Mouse (Mus musculus): ENCODE measurements around the gene Ptpdc1.
A peak's percentile ranks its signal among the peaks of the same experiment; 100 is the strongest.

Ptpdc1 gene

DNA sequence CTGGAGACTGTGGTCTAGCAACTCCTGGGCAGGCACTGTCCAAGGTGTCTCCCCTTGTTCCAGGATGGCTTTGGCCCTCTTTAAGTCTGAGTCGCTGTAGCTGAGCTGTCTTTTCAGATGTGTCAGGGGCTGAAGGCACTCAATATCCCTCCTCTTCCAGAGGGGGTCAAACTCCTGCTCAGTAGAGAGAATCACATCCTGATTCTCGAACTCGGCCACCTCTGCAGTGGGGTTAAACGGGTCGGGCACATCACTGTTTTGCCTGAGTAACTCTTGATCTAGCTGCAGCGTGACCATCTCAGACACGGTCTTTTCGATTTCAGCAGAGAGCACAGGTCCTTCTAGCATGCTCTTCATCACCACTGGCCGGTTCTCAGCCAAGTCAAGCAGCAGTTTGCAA is 39.0 kb downstream of the Ptpdc1 start:
- no peak for DNase-seq (ENCODE audit: low read depth, low spot score)

GRCm38 (mm10) chr13:48585786-48586185 is 39.7 kb downstream of the Ptpdc1 start:
- DNase-seq (ENCODE audit: low read depth, low spot score): no peak

- no peak for DNase-seq (ENCODE audit: low read depth, low spot score)
Measured at GRCm38 (mm10) chr13:48582688-48583379, 42.6 kb downstream of the Ptpdc1 start.

GRCm38 (mm10) chr13:48578616-48579015 is 46.8 kb downstream of the Ptpdc1 start:
- no peak for DNase-seq (ENCODE audit: low read depth, low spot score)

DNA sequence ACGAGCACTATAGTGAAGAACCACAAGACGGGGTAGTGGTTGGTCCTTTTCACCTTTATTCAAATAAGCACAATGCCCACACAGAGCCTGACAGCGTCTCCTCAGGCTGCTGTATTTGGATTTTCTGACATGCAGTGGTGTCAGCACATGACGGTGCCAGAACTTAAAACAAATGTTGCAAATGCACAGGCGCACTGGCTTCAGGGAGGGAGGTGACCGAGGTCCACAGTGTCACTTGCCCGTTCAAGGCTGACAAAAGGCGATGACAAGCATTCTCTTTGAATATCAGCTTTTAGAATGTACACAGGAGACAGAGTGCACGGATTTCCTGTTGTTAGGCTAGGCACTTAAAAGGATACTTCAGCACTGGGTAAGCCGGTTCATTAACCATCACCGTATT is 47.6 kb downstream of the Ptpdc1 start:
- DNase-seq (ENCODE audit: low read depth, low spot score): no peak

DNA sequence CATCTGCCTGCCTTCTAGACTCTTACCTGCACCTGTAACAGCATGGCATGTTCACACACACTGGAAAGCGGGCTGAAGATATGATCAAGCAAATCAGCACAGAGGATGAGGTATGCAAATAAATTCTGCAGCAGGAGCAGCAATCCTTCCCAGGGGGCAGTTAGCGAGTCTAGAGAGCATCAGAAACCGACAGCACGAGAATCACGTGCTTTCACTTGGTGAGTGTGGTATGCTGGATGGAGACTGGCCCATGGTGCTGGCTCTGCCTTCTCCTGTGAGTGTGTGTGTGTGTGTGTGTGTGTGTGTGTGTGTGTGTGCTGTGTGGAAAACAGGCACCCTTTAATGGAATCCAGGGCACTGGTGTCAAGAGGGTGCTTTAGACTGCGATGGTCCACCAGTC is 48.5 kb downstream of the Ptpdc1 start:
- no peak for DNase-seq (ENCODE audit: low read depth, low spot score)

DNA sequence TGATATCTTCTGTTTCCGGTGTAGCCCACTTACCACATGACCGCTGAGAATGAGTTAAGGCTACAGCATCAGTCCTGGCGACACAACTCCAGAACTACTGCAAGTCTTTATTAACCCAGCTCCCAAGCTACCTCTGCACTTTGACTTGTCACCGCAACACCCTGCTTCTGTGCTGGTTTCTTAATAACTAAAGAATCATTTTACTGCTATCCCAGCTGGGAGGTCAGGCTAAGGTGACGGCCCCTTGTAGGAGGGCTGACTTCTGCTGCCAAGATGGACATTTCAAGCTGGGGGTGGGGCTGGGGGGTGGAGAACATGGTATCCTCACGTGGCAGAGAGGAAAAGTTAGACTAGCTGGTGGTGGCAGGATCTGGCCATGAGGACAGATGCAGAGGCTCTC is 50.7 kb downstream of the Ptpdc1 start:
- no peak for DNase-seq (ENCODE audit: low read depth, low spot score)

DNA sequence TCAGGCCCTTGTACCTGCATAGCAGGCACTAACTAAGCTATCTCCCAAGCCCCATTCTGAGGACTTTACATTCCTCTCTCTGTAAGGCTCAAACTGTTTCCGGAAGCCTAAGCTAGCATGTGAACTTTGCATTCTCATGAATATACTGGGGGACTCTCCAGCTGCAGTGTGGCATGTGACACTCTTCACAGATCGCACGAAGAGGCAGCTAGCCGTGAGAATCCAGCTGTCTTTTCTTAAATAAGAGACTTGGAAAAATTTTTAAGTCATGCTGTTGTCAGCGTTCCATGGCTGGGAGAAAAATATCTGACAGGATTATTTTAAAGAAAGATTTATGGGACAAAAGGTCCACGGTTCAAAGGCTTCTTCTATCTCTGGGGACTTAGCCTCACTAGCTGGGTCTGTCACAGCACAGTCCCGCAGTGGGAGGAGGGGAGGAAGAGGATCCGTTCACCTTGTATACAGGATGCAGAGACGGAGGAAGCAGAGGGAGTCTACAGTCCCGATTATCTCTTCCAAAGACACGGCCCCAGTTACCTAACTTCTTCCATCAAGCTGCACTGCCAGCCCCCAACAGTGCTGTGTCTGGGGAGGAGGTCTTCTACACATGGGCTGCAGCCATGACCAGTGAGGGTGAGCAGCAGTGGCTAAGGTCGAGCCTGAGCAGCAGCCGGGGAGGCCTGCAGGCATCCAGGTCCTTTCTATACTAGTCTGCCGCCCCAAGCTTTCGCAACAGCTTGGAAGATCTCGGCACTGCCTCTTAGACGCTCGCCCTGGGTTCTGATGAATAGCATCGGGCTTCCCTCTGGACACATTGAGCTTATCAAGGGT is 51.7 kb downstream of the Ptpdc1 start:
- DNase-seq (ENCODE audit: low read depth, low spot score): no peak

- no peak for DNase-seq (ENCODE audit: low read depth, low spot score)
Measured at GRCm38 (mm10) chr13:48572127-48572526, 53.3 kb downstream of the Ptpdc1 start.

DNA sequence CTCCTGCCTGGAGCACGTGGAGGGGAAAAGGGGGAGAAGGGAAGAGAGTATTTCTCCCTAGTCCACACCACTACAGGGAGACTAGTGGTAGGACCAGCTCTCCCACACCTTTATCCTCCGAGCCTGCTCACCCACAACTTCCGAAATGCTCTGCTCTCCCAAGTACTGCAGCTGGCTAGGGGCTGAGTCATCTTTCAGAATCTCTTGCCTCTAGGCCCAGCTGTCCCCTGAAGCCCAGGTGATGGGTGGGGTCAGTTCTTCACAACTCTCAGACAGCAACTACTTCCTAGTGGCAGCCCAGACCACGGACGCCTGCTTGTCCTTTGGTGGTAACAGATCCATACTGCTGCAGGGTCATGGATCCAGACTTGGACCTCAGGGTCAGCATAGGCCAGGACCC is 54.2 kb downstream of the Ptpdc1 start:
- no peak for DNase-seq (ENCODE audit: low read depth, low spot score)

- no peak for DNase-seq (ENCODE audit: low read depth, low spot score)
Measured at GRCm38 (mm10) chr13:48569576-48570132, 55.8 kb downstream of the Ptpdc1 start.

- no peak for DNase-seq (ENCODE audit: low read depth, low spot score)
Measured at GRCm38 (mm10) chr13:48567646-48568045, 57.8 kb downstream of the Ptpdc1 start.

DNA sequence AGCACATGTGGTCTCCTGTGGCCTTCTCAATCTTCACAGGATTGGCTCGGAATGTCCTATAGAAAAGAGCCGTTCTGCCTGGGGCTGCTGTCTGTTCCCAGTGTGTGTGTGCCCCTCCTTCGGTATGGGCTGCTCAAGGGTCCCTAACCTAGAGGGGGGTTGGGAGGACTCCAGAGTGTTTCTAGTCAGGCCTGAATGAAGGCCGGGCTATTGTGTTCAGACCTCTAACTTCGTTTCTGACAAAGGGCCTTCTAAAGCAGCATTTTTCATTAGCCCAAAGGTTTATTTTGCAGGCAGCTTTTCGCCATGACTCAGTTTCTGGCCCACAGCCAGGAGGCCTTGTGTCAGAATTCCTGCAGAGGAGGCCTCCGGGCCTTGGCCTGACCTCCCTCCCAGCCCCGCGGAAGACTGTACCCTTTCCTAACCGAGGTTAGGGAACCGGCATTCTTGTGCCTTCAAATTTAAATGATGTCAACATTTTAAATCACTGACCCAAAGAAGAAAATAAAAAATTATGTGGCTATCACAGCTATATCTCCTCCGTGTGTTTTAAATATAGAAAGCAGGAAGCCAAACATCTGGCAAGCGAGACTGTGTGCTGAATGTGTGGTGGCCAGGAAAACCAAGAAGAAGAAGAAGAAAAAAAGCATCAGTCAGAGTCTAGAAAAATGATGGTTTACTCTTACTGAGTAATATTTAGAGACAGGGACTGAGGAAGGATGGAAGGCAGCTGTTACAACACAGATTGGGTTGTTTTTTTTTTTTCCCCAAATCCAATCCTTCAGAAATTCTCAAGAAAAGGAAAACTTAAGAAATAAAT is 59.1 kb downstream of the Ptpdc1 start:
- peak; percentile 30 for DNase-seq (ENCODE audit: low read depth, low spot score)

DNA sequence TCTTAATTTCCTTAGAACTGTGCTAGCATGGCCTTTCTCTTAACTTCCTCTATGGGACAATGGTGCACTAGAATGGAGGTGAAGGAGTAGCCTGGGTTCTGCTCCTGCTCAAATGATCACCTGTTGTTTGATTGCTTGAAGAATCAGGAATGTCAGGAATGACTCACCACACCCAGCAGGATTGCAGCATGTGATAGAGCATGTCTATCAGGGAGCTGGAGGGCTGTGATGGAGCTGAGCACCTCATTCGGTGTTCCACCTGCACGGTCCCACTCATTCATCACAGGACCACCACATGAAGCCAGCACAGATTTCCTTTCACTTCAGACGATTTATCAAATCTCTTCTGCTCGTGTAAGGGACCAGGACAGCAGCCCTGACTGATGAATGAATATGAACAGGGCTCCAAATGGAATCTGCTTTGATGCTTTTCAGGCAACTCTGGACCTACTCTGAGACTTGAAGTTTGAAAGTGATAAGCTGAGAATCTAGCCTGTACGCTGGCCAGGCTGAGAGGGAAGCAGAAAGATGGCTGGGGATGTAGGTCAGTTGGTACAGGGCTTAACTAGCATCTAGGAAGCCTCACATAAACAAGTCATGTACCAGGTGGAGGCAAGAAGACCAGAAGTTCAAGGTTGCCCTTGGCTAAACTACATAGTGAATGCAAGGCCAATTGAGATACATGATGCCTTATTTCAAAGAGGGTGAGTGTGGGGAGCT is 60.4 kb downstream of the Ptpdc1 start:
- no peak for DNase-seq (ENCODE audit: low read depth, low spot score)

- no peak for DNase-seq (ENCODE audit: low read depth, low spot score)
Measured at GRCm38 (mm10) chr13:48562336-48562735, 63.1 kb downstream of the Ptpdc1 start.

GRCm38 (mm10) chr13:48561481-48561880 is 64.0 kb downstream of the Ptpdc1 start:
- no peak for DNase-seq (ENCODE audit: low read depth, low spot score)

- no peak for DNase-seq (ENCODE audit: low read depth, low spot score)
Measured at GRCm38 (mm10) chr13:48555976-48556375, 69.5 kb downstream of the Ptpdc1 start.

DNA sequence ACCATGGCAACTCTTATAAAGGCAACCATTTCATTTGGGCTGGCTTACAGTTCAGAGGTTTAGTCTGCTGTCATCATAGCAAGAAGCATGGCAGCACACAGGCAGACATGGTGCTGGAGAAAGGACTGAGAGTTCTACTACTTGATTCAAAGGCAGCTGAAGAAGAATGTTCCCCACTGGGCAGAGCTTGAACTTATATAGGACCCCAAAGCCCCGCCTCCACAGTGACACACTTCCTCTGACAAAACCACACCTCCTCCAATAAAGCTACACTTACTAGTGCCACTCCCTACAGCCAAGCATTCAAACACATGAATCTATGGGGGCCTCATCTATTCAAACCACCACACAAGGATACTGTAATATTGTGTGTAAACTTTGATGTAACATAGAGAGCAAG is 70.9 kb downstream of the Ptpdc1 start:
- no peak for DNase-seq (ENCODE audit: low read depth, low spot score)

DNA sequence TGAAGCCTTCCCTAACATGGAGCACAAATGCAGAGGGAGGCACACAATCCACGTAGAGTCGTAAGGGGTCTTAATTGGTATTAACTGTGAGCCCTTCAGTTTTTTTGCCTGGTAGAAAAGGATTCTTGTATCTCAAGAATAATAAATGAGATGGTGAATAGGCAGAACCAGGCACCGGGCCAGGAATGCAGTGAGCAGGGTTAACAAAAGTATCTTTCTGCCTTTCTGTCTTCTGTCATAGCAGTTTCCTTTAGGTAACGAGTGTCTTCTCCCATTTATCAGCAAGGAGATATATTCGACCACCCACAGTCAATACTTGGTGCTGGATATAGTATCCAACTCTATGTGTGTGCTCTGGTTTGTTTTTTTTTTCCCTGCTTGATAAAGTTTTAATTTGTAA is 72.0 kb downstream of the Ptpdc1 start:
- DNase-seq (ENCODE audit: low read depth, low spot score): no peak

DNA sequence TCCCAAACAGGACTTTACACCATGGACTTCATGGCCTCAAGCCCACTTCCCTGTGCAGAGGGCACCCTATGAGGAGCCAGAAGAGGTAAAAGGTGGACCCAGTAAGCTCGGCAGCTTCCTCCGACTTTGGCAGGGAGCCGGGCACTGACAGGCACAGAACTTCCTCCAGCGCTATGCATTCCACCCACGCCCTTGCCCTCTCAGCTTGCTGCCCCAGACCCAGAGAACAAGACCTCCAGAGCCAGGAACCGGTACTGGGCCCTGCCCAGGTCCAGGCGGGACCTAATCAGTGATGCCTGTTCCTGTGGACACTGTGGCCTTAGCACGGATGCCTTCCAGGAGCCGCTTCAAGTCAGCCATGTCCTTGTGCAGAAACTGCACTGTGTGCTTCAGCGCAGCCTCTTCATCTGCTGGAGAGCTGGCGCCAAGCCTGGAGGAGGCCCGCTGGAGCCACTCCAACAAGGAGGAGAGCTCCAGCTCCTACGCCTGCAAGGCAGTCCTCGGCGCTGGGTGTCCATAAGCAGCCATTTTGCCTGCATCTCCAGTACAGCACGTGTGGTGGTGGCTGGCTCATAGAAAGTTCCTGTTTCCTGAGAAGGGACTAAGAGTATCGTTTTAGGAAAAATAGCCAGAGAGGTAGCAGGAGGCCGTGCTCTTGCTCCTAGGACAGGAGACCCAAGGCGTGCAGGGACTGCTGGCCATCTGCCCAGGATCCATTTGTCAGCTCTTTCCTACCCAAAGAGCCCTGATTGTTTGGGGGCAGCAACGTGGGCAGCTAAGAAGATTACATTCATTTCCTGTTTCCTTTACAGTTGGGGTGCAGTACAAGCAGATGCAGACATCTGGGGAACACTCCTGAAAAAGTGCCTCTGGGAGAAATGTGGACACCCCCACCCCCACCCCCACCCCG is 73.0 kb downstream of the Ptpdc1 start:
- DNase-seq (ENCODE audit: low read depth, low spot score): no peak
